Mouse (Mus musculus): ENCODE results near the gene Prcd. TPM values are rescaled to one million over a fixed set of nuclear protein-coding genes. Genes with fewer than 3 reads are reported as not detected.

The Prcd gene
- polyA plus RNA-seq, 1 experiment = not detected

DNA sequence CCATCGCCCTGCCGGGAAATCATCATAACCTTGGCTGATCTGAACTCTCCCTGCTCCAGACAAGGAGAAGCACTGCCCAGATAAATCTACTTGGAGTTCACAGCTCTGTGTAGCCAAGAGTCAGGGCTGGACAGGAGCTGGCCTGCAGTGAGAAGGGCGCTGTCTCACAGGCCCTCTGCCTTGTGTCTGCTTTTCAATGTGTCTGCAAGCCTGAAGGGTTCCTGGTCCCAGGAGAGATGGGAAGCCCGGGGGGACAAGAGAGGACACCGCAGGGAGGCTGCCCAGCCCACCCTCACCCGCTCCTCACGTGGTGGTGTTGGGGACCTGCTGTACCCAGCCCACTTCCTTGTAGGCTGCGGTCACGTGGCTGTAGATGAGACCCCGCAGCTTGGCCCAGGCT is 4.4 kb upstream of the Prcd start:
- 84% methylated on average over 10 of the region's 10 CpGs for WGBS
- Histone ChIP-seq H3K4me3 (replicated peaks; ENCODE audit: control insufficient read depth, low read depth, low read length) (no peak overlapping the region), H3K27ac (ENCODE audit: control insufficient read depth, insufficient read depth, low read depth, low read length, poor library complexity) (no peak overlapping the region), H3K4me1 (ENCODE audit: control insufficient read depth, insufficient read depth, low read length) (no peaks in the 10 kb centered on the region)
- TF ChIP-seq CTCF (IDR thresholded peaks at IDR 0.05; ENCODE audit: control insufficient read depth, insufficient read depth, low read length) = no peak
- no peak for TF ChIP-seq POLR2A (IDR thresholded peaks at IDR 0.05; ENCODE audit: borderline replicate concordance, control insufficient read depth, low read depth, low read length)

DNA sequence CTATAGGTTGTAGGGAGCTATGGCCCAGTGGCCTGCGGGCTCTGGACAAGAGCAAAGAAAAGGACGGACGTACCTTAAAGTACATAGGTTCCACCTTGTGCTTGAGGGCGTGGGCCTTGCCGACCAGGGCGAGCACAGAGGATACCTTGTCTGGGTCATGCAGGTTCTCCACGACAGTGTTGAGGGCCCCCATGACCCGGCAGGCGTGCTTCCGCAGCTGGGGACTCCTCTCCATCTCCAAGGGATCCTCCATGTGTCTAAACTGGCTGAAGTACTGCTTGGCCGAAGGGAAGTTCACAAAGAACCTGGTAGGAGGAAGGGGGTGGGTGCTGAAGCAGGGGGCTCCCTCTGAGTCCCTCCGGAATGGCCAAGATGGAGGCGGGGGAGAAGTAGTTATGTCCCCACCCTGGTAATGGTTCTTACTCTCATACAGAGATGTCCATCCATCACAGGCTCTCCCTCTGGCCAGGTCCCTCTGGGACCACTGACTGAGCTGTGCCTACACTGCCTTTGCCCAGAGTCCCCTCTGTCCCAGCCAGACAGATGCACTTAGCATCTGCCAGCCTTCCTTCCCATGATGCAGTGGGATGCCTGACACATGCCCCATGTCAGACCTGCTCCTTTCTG is 3.5 kb upstream of the Prcd start:
- H3K4me1 ChIP-seq (ENCODE audit: control insufficient read depth, insufficient read depth, low read length) = no peaks in the 10 kb centered on the region
- WGBS = 88% methylated on average over 13 of the region's 13 CpGs

GRCm38 (mm10) chr11:116650811-116651210 is 2.5 kb upstream of the Prcd start:
- TF ChIP-seq CTCF (IDR thresholded peaks at IDR 0.05; ENCODE audit: control insufficient read depth, insufficient read depth, low read length) (no peak), POLR2A (IDR thresholded peaks at IDR 0.05; ENCODE audit: borderline replicate concordance, control insufficient read depth, low read depth, low read length) (no peak)
- H3K4me1 ChIP-seq (ENCODE audit: control insufficient read depth, insufficient read depth, low read length) = no peaks in the 10 kb centered on the region
- no peak overlapping the region for H3K27ac ChIP-seq (ENCODE audit: control insufficient read depth, insufficient read depth, low read depth, low read length, poor library complexity)
- WGBS = 83% methylated on average over 8 of the region's 8 CpGs
- no peak overlapping the region for H3K4me3 ChIP-seq (replicated peaks; ENCODE audit: control insufficient read depth, low read depth, low read length)

More for the DNA sequence above, 3.5 kb upstream of the Prcd start:
- no peak overlapping the region for H3K4me3 ChIP-seq (replicated peaks; ENCODE audit: control insufficient read depth, low read depth, low read length)
- H3K27ac ChIP-seq (ENCODE audit: control insufficient read depth, insufficient read depth, low read depth, low read length, poor library complexity) = no peak overlapping the region
- TF ChIP-seq POLR2A (IDR thresholded peaks at IDR 0.05; ENCODE audit: borderline replicate concordance, control insufficient read depth, low read depth, low read length) (no peak), CTCF (IDR thresholded peaks at IDR 0.05; ENCODE audit: control insufficient read depth, insufficient read depth, low read length) (no peak)

DNA sequence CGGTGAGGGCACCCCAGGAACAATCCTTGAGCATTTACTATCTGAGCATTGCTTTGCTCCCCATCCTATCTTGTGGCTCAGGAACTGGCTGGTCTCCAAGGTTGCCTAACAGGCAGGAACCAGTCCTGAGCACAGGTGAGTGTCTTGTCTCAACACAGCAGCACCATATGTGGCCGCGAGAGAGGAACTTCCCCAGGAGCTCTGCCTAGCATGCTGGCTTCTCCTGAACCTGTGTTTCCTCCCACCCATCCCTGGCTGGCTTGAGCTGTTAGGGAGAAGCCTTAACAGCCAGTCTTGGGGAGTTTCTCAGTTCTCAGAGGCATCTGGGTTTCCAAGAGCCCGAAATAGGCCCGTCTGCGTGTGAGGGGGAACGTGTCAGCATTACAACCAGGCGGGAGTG is 2.0 kb upstream of the Prcd start:
- no peak overlapping the region for H3K27ac ChIP-seq (ENCODE audit: control insufficient read depth, insufficient read depth, low read depth, low read length, poor library complexity)
- TF ChIP-seq POLR2A (IDR thresholded peaks at IDR 0.05; ENCODE audit: borderline replicate concordance, control insufficient read depth, low read depth, low read length) (no peak), CTCF (IDR thresholded peaks at IDR 0.05; ENCODE audit: control insufficient read depth, insufficient read depth, low read length) (no peak)
- WGBS = 41% methylated on average over 8 of the region's 8 CpGs

DNA sequence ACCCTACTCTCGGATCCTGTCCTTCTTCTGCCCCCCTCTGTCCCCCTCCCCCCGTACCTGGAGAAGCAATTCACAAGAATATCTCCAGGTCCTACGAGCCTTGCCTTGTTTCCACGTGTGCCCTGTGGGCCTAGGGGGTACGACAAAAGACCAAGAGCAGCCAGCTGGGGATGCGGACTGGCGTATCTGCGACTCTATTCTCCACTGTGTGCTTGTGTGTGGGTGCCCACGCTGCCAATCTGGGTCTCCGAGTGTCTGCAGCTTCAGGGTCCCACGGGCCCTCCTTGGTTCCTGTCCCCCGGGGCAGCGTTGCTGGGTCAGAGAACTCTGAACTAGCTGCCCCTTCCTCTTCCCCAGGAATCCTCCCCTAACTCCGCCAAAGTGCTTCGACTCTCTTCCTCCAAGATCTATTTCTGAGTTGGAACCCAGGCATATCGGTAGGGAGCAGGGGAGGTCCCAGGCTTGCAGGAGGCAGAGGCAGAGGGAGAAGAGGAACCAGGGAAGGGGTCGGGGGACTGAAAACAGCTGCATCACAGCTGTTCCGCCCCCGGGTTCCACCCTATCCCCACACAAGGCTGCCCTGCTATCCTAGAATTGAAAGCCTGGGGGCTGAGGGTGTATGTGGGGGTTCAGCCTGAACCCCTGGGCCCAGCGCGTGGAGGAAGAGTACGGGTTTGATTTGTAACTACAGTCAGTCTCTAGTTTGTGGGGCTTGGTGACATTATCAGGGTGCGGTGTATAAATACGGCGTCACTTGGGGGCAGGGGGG is 820 bp upstream of the Prcd start:
- 79% methylated on average over 25 of the region's 25 CpGs for WGBS
- no peaks in the 10 kb centered on the region for H3K4me1 ChIP-seq (ENCODE audit: control insufficient read depth, insufficient read depth, low read length)
- no peak overlapping the region for H3K4me3 ChIP-seq (replicated peaks; ENCODE audit: control insufficient read depth, low read depth, low read length)
- TF ChIP-seq CTCF (IDR thresholded peaks at IDR 0.05; ENCODE audit: control insufficient read depth, insufficient read depth, low read length) = no peak
- no peak for TF ChIP-seq POLR2A (IDR thresholded peaks at IDR 0.05; ENCODE audit: borderline replicate concordance, control insufficient read depth, low read depth, low read length)
- H3K27ac ChIP-seq (ENCODE audit: control insufficient read depth, insufficient read depth, low read depth, low read length, poor library complexity) = no peak overlapping the region

More for the DNA sequence above, 2.0 kb upstream of the Prcd start:
- Histone ChIP-seq H3K4me3 (replicated peaks; ENCODE audit: control insufficient read depth, low read depth, low read length) (no peak overlapping the region), H3K4me1 (ENCODE audit: control insufficient read depth, insufficient read depth, low read length) (no peaks in the 10 kb centered on the region)

DNA sequence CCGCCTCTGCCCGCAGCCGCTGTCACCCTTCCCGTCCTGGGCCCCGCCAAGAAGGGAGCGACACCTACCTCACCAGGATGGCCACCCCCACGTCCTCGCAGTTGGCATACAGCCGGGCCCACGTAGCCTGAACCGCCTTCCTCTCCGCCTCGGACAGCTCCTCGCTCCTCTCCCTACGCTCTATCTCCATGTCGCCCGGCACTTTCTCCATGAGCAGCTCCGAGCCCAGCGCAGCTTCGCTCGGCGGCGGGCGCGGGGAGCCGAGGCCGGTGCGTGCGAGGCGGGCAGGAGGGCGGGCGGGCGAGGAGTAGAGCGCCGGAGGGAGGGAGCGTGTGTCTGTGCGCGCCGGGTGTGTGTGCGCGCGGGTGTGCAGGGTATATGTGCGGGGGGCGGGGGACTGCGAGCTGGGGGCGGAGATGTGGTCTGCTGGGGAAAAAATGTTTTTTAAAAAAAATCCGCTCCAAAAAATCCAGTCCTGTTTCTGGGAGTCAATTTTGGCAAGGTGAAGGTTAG is 431 bp downstream of the Prcd start:
- TF ChIP-seq POLR2A (IDR thresholded peaks at IDR 0.05; ENCODE audit: borderline replicate concordance, control insufficient read depth, low read depth, low read length) (0 out of 2 replicates have a peak, but pooled peaks have one; percentile 13), CTCF (IDR thresholded peaks at IDR 0.05; ENCODE audit: control insufficient read depth, insufficient read depth, low read length) (no peak)
- WGBS = 1% methylated on average over 47 of the region's 47 CpGs
- no peak overlapping the region for H3K27ac ChIP-seq (ENCODE audit: control insufficient read depth, insufficient read depth, low read depth, low read length, poor library complexity)
- H3K4me1 ChIP-seq (ENCODE audit: control insufficient read depth, insufficient read depth, low read length) = no peaks in the 10 kb centered on the region
- H3K4me3 ChIP-seq (replicated peaks; ENCODE audit: control insufficient read depth, low read depth, low read length) = no peak overlapping the region

- H3K4me1 ChIP-seq (ENCODE audit: control insufficient read depth, insufficient read depth, low read length) = no peaks in the 10 kb centered on the region
- H3K27ac ChIP-seq (ENCODE audit: control insufficient read depth, insufficient read depth, low read depth, low read length, poor library complexity) = no peak within 1 kb of the TSS
- H3K4me3 ChIP-seq (replicated peaks; ENCODE audit: control insufficient read depth, low read depth, low read length) = no peak within 1 kb of the TSS
- 7% methylated on average over 28 of the region's 28 CpGs for WGBS
- TF ChIP-seq CTCF (IDR thresholded peaks at IDR 0.05; ENCODE audit: control insufficient read depth, insufficient read depth, low read length) = no peak
- TF ChIP-seq POLR2A (IDR thresholded peaks at IDR 0.05; ENCODE audit: borderline replicate concordance, control insufficient read depth, low read depth, low read length) = no peak
Observed at GRCm38 (mm10) chr11:116654255-116654821, 1.0 kb downstream of the Prcd start, which contains the start of gene Cygb. TSS of gene Cygb (minus strand) at chr11:116654313.

All from bone marrow, adult 2 months (tissue).